Mouse (Mus musculus): Measurements from ENCODE around the gene 9930111J21Rik2.
A peak's percentile ranks its signal among the peaks of the same experiment; 100 is the strongest.
"Not testable (repeated sequence)": the region's sequence is repeated elsewhere in the genome, so short reads cannot be mapped to it uniquely, and the experiment has no call there.

Gene 9930111J21Rik2

DNA sequence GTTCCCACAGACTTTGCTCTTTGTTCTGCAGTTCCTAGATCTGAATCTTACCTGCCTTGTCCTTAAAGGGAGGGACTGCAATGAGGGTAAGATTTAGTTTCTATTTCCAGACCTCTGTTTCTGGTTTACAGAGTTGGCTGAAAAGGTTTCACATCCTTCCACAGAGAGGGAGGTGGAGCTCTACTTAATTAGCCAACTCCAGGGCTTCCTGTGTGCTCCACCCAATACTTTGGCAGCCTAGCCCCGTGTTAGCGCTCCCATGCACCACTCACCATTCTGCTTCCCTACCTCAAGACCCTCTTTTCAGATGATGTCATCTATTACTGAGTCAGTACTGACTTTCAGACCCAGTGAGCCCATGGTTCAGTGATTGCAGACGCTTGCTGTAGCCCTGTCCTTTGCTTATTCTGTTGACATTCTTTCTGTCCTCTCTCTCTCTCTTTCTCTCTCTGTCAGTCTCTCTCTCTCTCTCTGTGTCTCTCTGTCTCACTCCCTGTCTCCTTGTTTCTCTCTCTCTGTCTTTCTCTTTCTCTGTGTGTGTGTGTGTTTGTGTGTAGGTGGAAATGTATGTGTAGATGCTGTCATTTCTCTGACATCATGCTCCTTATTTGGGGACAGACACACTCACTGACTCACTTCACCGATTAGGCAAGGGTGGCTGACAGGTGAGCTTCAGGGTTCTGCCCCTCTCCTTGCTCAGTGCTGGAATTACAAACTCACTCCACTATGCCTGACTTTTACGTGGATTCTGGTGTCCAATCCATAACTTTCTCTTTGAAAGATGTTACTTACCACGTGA is at the start of gene 9930111J21Rik2:
Gene 9930111J21Rik2, minus strand, starts transcription at position 150 of the 799 bp plus-strand sequence.
- not testable (repeated sequence) for DNase-seq (ENCODE audit: low spot score)

DNA sequence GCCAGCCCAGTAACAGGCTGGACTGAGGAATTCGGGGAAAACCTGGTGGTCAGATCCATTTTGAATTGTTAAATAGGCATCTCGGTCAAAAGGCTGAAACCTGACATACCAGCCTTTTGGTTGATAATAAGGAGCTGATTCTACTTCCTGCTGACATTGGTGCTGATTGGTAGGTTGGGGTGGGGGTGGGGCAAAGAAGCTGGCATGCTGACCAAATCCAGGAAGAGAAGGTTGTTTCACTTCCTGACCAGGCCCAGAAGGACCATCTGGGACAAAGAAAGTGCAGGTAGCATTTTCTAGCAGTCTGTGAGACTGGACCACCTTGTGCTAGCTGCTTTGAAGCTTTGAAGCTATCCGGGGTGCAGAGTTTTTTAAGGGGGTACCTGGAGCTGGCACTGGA is 49.4 kb upstream of the 9930111J21Rik2 start:
- no peak for DNase-seq (ENCODE audit: low spot score)

DNA sequence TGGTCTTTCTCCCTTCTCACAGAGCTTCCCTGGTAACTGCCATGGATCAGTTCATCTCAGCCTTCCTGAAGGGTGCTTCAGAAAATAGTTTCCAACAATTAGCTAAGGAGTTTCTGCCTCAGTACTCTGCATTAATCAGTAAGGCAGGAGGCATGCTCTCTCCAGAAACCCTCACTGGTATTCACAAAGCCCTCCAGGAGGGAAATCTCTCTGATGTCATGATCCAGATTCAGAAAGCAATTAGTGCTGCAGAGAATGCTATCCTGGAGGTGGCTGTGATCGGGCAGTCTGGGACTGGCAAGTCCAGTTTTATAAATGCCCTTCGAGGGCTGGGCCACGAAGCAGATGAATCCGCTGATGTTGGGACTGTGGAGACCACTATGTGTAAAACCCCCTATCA is 44.3 kb upstream of the 9930111J21Rik2 start:
- no peak for DNase-seq (ENCODE audit: low spot score)

DNA sequence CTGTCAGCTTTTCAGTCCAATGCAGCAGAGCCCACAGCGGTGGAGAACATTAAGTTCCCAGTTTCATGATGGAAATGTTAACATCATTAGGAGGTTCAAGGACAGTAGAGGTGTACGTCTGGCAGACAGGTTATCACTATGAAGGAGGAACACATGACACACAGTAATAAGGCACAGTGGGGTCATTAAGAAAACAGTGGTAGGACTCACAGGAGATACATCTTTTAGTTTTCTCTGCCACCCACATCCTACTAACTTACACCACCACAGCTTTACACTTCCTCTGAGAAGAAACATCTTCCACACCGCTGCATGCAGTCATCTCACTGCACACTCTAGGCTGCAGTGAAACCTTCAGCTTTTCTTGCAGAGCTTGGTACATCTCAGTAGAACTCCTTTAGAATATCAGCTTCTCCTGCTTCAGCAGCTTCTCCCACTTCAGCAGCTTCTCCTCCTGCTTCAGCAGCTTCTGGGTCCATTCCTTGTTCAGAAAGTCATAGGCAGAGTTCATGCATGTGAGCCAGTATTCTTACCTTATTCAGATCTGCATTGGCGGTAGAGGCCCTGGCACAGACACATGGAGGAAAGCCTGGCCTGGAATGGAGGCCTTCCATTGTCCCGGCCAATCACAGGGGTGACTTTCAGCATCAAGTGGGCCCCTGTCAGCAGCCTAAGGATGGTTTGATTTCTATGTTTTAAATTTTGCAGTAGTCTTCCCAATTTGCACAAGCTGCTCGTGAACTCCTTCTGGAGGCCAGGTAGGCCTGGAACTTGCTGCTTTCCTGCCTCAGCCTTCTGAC is 43.0 kb upstream of the 9930111J21Rik2 start:
- DNase-seq (ENCODE audit: low spot score) = no peak

DNA sequence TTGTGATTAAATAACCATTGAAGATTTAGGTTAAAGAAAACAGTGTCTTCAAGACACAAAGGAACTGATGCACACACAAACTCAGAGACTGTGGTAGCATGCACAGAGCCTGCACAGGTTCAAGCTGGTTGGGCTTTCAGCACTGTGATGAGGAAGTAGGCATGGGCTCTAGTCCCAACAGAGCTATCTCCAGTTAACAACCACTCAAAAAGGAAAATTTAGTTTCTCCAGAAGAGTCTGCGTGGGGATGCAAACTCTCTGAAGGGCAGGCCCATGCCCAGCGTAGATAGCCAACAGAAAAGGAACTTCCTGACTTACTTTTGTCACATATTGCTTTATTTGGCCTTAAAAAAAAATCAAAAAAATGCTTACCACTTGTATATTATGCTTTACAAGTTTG is 41.7 kb upstream of the 9930111J21Rik2 start:
- no peak for DNase-seq (ENCODE audit: low spot score)

DNA sequence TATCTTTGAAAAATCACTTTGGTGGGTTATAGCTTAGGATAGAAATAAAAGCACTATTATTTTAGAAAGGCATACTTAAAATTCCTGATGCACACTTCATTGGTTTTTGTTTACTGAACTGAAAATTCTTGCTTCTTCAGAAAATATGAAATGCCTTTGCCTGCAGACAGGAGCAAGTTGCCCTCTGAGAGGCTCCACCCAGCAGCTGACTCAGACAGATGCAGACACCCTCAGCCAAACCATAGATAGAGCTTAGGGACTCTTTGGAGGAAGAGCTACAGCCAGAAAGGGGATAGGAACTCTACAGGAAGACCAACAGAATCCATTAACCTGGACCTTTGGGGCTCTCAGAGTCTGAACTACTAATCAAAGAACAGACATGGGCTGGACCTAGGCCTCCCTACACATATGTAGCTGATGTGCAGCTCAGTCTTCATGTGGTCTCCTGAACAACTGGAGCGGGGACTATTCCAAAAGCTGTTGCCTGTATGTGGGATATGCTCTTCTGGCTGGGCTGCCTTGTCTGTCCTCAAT is 41.1 kb upstream of the 9930111J21Rik2 start:
- no peak for DNase-seq (ENCODE audit: low spot score)

DNA sequence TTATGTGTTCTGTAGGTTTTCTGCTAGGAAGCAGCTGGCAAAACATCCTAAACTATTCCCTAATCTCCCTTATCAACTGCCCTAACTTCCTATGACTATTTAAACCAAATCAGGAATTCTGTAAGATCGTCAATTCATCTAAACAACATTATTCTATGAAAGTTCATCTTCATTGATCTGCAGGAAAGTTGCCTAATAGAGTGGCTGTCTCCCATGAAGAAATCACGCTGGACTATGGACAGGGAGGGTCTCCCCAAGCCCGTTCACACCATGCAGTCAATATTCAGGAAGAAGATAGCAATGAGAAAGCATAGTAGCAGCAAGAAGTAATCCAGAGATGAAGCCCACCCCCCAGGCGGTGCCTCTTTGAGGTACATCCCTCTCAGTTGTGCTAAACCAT is 40.1 kb upstream of the 9930111J21Rik2 start:
- no peak for DNase-seq (ENCODE audit: low spot score)

DNA sequence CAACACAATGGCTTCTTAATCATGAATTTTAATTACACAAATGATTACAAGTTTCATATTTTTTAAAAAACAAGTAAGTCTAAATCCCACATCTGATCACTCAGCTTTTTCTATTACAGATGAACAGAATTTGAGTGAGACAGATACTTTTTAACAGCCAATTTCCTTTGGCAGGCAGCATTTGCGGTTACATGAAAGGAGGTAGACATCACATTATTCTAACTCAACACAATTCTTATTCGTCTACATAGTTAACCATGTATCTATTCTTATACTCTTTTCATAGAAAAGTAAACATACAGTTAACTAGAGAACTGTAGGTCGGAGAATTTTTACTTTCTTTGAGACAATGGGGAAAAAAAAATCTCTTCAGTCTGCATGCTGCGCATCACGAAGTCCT is 39.5 kb upstream of the 9930111J21Rik2 start:
- no peak for DNase-seq (ENCODE audit: low spot score)

DNA sequence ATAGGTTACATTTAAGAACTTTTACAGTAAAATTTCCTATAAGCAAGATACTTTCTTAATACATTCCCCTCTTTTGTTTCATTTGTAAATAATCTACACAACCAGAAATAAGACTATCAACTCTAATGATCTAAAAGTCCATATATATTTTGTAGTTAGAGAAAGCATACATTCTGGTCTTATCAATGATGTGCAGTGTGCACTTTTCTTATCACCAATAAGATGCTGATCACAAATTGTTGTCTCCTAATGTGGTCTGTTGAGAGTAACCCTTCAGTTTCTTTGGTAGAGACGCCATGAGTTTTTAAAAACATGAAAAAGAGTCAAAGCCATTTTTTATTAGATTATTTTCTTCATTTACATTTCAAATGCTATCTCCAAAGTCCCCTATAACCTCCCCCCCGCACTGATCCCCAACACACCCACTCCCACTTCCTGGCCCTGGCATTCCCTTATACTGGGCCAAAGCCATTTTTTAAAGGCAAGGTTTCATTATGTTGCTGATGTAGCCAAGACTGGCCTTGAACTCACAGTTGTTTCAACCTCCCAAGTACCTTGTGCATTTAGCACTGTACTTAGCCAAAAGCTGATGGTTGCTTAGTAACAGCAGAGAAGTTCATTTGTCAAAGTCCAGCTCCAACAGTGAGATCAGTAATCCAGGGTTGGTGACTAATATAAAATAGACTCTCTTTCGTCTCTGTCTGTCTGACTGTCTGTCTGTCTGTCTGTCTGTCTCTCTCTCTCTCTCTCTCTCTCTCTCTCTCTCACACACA is 38.9 kb upstream of the 9930111J21Rik2 start:
- no peak for DNase-seq (ENCODE audit: low spot score)

DNA sequence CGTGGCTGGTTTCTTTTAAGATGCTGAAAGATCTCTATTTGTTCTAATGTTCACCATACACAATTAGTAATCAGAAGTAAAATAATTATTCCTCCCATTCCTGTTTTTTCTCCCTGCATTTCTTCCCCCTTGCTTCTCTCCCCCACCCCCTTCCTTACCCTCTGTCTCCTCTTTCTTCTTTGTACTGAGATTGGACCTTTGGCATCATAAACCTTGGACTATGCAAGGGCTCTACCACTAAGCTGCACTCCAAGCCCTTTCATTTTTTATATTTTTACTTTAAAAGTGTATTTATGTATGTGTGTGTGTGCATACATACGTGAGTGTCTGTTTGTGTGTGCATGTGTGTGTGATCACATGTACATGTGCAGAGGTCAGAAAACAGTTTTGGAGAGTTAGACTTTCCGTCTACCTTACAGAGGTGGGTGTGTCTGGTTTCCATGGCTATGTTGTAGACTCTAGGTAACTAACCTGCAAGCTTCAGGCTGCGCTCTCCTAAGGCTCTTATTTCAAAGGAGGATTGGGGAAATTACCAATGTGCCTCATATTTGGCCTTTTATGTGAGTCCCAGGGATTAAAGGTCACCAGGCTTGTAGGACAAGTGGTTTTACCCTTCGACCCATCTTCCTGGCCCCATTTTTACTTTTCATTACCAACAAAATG is 38.1 kb upstream of the 9930111J21Rik2 start:
- no peak for DNase-seq (ENCODE audit: low spot score)

DNA sequence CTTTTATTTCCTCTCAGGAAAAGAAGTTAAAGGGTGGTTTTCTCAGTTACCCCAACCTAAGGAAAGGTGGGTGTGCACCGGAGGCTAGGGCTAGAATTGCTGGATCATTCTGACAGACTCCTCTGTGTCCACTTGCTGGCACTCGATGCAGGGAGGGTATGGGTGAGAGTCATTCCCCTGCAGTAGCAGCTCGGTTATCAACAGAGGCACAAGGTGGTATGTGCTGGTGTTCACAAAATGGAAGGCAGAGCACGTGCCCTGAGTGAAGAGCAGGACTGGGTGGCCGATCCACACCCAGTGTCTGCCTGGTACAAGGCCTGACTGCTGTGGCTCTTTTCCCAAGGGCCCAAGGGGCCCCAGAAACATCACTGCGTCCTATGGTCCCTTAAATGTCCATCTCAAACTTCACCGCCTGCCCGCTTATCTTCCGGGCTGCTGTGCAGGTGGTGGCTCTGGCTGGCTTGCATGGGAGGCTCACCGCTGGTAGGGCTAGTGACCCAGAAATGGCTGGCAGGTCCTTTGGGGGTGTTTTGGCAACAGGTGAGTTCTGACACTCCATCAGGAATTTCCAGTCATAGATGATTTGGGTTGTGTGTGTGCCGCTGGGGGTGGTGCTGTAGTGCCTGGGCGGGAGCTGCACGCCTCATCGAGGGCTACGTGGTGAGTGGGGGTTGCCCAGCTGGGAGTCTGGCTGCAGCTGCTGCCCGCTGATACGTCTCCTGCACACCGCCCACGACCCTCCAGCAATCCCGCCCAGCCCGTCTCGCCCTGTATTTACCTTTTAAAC is 37.0 kb upstream of the 9930111J21Rik2 start:
- peak; percentile 17 for DNase-seq (ENCODE audit: low spot score)

DNA sequence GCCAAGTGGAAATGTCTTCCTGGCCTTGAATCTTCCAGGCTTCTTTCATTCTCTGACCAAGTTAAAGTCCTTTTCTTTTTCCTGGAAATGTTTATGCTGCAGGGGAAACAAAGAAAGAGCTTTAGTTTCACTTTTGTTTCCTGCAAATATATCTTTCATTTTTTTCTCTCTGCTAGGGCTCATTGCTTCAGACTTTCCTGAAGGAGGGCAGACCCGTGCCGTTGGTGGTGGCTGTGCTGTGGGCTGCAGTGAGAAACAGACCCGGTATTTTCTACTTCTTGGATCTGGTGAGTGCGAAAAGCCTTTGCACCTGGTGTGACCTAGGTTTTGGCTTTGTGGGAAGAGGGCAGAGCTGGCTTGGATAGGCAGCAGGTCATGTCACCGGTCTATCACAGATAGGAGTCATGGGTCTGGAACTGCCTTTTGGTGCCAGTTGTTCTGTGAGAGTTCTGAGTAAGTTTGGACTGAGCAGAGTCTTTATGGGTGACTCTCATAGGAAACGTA is 35.9 kb upstream of the 9930111J21Rik2 start:
- no peak for DNase-seq (ENCODE audit: low spot score)

DNA sequence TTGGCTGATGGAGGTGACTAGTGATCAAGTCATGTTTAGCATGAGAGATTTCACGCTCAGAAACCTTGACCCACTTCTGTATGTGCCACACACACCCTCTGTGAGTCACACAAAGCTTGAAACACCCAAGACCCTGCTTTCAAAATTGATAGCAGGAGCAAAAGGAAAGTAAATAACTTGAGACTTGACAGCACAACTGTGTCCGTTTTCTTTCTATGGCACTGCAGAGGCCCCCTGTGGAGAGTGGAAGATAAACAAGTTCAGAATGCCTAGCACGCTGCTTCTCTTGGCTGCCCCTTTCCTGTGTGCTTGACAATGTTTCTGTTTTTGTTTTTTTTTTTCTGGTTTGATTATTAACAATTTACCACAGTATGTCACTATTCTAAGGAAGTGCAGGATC is 33.8 kb upstream of the 9930111J21Rik2 start:
- no peak for DNase-seq (ENCODE audit: low spot score)

DNA sequence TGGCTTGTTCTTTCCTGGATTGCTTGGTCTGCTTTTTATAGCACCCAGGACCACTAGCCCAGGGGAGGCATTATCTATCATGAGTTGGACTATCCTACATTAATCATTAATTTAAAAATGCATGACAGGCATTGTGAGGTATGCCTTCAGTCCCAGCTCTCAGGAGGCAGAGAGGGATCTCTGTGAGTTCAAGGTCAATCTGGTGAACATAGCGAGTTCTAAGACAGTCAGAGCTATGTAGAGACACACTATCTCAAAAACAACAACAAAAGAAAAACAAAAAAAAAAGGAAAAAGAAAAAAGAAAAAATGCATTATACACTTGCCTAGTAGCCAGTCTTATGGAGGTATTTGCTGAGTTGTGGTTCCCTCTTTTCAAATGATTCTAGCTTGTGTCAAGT is 33.3 kb upstream of the 9930111J21Rik2 start:
- no peak for DNase-seq (ENCODE audit: low spot score)

DNA sequence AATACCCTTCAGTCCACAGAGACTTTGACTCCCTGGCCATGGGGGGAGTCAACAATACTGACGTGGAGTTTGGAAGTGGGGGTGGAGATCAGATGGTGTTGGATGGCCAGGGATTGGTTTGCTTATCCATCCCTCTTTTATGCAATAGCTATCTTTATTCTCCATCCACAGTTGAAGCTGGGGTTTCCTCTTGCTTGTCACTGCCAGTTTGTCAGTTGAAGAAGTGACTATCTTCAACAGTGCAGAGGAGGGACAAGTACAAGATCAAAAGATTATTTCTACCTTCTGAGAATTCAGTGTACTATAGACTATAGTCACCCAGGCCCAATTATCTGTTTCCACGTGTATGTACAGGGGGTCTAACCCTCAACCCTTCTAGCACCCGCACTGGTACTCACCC is 32.8 kb upstream of the 9930111J21Rik2 start:
- no peak for DNase-seq (ENCODE audit: low spot score)

DNA sequence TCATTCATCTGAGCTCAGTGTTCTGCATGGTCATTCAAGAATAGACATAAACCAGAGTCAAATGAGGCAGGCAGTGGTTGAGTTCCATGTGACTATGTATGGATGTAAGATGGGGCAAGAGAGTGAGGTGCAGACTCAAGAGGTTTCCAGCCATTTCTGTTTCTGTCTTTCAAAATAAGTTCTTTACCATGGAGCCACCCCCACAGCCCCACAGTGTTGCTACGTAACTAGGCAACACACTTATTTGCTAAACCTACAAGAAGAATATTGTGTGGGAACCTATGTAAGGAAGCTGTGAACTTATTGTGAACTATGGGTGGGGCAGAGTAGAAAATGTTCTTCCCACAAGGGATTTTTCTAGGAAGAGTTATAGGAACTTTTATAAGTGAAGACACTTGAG is 32.1 kb upstream of the 9930111J21Rik2 start:
- DNase-seq (ENCODE audit: low spot score) = no peak

DNA sequence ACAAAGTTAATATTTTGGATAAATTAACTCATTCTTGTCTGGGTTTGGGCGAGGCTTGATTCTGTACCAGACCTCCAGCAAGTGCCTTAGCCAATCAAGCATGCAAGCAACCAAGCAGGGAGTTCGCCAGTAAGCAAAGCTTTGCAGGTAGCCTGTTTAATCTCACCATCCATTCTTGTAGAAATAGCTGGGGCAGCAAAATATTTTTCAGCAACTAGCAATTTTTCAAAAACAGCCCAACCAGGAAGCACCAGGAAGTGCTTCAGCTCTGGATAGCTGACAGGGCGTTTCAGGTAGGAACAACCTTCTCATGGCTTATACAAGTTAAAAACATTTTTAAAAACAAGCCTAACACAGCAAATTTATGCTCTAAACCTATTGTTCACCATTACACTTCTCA is 30.8 kb upstream of the 9930111J21Rik2 start:
- DNase-seq (ENCODE audit: low spot score) = no peak

DNA sequence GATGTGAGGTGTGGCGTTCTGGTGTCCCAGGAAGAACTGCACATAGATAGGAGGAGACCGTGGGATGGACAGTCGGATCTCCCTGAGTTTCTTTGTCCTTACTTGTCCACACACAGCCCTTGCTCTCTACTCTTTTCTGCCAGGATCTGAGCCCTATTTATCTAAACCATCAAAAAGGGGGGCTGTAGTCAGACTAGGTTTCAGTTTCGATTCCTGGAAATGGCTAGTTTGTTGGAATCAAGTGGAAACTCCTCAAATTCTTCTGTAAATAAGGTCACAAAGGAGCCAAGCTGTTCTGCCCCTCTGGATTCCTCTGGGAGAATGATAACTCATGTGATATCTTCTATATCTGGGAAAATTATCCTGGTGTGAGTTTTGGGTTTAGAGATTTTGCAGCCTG is 30.3 kb upstream of the 9930111J21Rik2 start:
- no peak for DNase-seq (ENCODE audit: low spot score)

DNA sequence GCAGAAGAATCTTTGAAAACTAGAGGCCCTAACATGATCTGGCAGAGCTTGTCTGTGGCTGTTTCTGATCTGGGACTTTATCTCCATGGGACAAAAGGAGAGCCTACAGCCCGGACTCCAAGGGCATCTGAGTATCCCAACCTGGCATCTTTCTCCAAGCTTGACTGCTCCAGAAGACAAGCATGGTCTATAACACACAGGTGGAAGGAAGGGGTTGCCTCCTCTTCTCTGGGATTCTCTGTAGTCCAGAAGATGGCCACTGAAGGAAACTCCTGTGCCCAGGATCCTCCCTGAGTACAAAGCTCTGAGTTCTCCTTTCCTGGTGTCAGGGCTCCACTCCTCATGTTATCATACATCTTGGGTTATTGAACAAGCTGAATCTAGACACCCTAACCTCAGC is 29.6 kb upstream of the 9930111J21Rik2 start:
- no peak for DNase-seq (ENCODE audit: low spot score)

DNA sequence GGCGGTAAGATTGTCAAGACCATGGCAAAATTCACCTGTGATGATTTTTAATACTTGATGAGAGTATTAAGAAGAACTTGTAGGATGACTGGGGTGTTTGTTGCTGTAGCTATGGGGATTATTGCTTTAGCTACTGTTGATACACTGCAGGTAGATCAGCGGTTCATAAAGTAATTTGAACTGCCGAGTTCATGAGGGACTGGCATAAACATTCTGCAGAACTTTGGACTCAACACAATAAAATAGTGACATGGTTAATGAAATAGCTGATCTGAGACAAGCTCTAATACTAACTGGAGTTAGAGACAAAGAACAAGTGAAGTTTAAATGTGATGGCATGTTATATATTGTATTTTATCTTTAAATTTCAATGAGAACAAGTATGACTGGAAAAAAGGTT is 27.7 kb upstream of the 9930111J21Rik2 start:
- no peak for DNase-seq (ENCODE audit: low spot score)

DNA sequence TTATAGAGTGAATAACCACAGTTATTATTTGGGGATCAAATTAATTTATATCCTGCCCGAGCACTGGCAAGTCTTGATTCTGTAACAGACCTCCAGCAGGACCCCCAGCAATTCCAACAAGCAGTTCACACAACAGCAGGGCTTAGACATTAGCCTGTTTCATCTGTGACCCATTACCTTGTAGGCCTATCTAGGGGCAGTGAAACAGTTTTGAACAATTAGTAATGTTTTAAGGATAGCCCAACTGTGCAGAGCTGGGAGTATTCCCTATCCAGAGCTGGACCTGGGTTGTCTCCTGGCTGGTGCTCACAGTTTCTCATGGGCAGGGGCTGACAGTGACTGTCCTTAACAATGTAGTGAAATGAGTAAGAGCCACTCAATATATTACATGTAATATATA is 26.0 kb upstream of the 9930111J21Rik2 start:
- DNase-seq (ENCODE audit: low spot score) = no peak

Data from embryo, embryonic 10.5 days (tissue).